Mouse (Mus musculus) embryonic fibroblast, embryonic 13.5 days (primary cell): ENCODE data around the gene Ppp1r21.

Experiments
- CTCF ChIP-seq: IDR thresholded peaks from 2 replicates; pipeline ENCODE4 v1.5.1; 2011; ENCODE audit warnings: mild to moderate bottlenecking, control low read depth, low read length, moderate library complexity, borderline replicate concordance; ENCODE audit not compliant: insufficient read depth
- POLR2A ChIP-seq: IDR thresholded peaks from 2 replicates; pipeline ENCODE4 v1.6.1; 2011; ENCODE audit warnings: low read depth, mild to moderate bottlenecking, control low read depth, low read length, moderate library complexity

- TF ChIP-seq POLR2A (no peak), CTCF (no peak)
Measured at GRCm38 (mm10) chr17:88481587-88481986, 48.3 kb upstream of the Ppp1r21 start.
